Mouse (Mus musculus): ENCODE measurements around the gene Rsrp1. TPM values are rescaled to one million over a fixed set of nuclear protein-coding genes. Genes with fewer than 3 reads are reported as not detected.
"Not testable (repeated sequence)": the region's sequence is repeated elsewhere in the genome, so short reads cannot be mapped to it uniquely, and the experiment has no call there.

Gene Rsrp1
- polyA plus RNA-seq, 1 experiment from 2014 or later = 386 TPM

DNA sequence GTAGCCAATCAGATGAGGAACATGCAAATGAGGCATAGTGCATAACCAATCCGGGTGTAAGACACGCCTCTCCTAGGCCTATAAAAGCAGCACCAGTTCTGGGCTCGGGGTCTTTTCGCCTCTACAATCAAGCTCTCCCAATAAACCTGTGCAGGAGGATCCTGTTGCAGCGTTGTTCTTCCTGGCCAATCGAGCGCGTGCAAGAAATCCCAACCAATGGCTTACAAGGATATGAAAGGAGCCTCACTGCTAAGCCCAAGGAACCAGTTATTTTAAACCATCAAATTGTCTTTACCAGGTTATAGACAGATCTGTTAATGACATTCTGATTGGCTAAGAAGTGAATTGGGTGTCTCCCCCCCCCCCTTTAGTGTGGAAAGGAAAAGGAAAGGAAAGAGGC, 12.0 kb upstream of the Rsrp1 start:
- 94% methylated on average over 8 of the region's 8 CpGs for whole genome bisulfite sequencing
- not testable (repeated sequence) for H3K9ac ChIP-seq; H3K4me3 ChIP-seq; H3K27ac ChIP-seq (ENCODE audit: poor library complexity, severe bottlenecking); H3K4me2 ChIP-seq; ATAC-seq (ENCODE audit: insufficient number of reproducible peaks, low FRiP score); H3K9me3 ChIP-seq (replicated peaks); H3K27me3 ChIP-seq (replicated peaks)
- Histone ChIP-seq H3K36me3 (peaks cover 52% of the 10 kb centered on the region), H3K4me1 (replicated peaks) (peaks cover 17% of the 10 kb centered on the region)

GRCm38 (mm10) chr4:134913413-134913812, 10.0 kb upstream of the Rsrp1 start:
- 36% methylated on average over 3 of the region's 3 CpGs for WGBS
- no peak for ATAC-seq (ENCODE audit: insufficient number of reproducible peaks, low FRiP score)
- H3K9ac ChIP-seq = peak overlapping the region; percentile 35; the same call in 1 of the 2 replicates
- no peaks in the 10 kb centered on the region for H3K9me3 ChIP-seq (replicated peaks)
- peaks cover 20% of the 10 kb centered on the region for H3K4me1 ChIP-seq (replicated peaks)
- H3K27me3 ChIP-seq (replicated peaks) = no peaks in the 10 kb centered on the region
- H3K36me3 ChIP-seq = peaks cover 32% of the 10 kb centered on the region
- peak overlapping the region; percentile 91; the same call in 1 of the 2 replicates for H3K4me3 ChIP-seq
- no peak overlapping the region for H3K27ac ChIP-seq (ENCODE audit: poor library complexity, severe bottlenecking)
- peak overlapping the region; percentile 43 for H3K4me2 ChIP-seq

GRCm38 (mm10) chr4:134914122-134914863, 9.1 kb upstream of the Rsrp1 start:
- Histone ChIP-seq H3K9ac (peak overlapping the region; percentile 88), H3K27me3 (replicated peaks) (no peaks in the 10 kb centered on the region), H3K36me3 (peaks cover 23% of the 10 kb centered on the region), H3K4me2 (peak overlapping the region; percentile 84), H3K9me3 (replicated peaks) (no peaks in the 10 kb centered on the region), H3K4me1 (replicated peaks) (peaks cover 20% of the 10 kb centered on the region), H3K27ac (ENCODE audit: poor library complexity, severe bottlenecking) (peak overlapping the region; percentile 92), H3K4me3 (peak overlapping the region; percentile 91)
- WGBS = 2% methylated on average over 43 of the region's 43 CpGs
- ATAC-seq (ENCODE audit: insufficient number of reproducible peaks, low FRiP score) = peak; percentile 85

- 1% methylated on average over 25 of the region's 25 CpGs for WGBS
- peak within 1 kb of the TSS; percentile 84 for H3K4me2 ChIP-seq
- peak within 1 kb of the TSS; percentile 88 for H3K9ac ChIP-seq
- H3K4me3 ChIP-seq = peak within 1 kb of the TSS; percentile 91
- peak; percentile 97 for ATAC-seq (ENCODE audit: insufficient number of reproducible peaks, low FRiP score)
- H3K9me3 ChIP-seq (replicated peaks) = no peaks in the 10 kb centered on the region
- H3K27me3 ChIP-seq (replicated peaks) = no peaks in the 10 kb centered on the region
- peak within 1 kb of the TSS; percentile 92 for H3K27ac ChIP-seq (ENCODE audit: poor library complexity, severe bottlenecking)
- peaks cover 20% of the 10 kb centered on the region for H3K4me1 ChIP-seq (replicated peaks)
- peaks cover 20% of the 10 kb centered on the region for H3K36me3 ChIP-seq
Measured at GRCm38 (mm10) chr4:134914864-134915209, 8.6 kb upstream of the Rsrp1 start, which contains the start of gene Tmem50a. Gene Tmem50a (minus strand): TSS chr4:134915024.

DNA sequence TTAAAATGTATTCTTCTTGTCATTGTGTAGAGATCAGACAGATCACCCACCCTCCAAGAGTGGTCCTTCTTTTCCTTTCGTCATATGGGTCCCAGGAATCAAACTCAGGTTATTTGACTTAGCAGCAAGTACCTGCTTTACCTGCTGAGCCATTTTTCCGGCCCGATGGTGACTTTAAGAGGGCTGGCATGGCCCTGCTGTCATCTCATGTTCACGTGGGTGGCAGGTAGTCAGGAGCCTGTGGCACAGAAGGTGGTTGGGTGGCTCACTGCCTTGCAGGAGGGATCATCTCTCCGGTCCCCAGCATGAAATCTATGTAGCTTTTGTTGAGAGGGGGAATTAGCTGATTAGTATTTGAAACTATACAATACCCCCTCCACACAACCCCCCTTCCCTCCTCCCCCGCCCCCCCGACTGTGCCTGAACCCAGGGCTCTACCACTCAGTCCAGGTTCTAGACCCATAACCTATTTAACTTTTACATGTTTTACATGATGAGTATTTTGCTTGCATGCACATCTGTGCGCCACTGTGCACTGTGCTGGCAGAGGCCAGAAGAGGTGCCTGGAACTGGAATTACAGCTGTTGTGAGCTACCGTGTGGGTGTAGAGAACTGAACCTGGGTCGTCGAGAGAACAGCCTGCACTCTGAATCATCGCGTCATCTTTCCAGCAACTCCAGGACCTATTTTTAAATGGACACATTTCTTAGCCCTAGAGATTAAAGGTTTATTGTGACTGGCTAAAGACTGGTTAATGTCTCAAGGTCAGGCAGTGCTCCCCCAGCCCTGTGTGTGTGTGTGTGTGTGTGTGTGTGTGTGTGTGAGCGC, 8.0 kb upstream of the Rsrp1 start:
- peak; percentile 6; the same call in 1 of the 2 replicates for ATAC-seq (ENCODE audit: insufficient number of reproducible peaks, low FRiP score)
- peak overlapping the region; percentile 92; the same call in 1 of the 2 replicates for H3K27ac ChIP-seq (ENCODE audit: poor library complexity, severe bottlenecking)

DNA sequence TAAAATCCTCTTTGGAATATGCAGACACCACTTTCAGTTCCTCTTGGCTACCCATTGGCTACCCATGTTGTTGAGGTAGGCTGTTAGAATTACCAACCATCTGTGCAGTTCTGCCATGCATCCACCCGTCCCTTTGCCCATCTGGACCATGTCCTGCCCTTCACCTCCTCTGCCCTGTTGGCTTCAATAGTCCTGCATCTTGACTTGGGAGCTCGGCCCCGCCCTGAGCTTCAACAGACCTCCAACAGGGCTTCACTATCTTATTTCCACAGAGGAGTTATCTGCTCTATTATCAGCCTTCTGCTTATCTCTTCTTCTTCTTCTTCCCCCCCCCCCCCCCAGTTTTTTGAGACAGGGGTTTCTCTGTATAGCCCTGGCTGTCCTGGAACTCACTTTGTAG, 6.2 kb upstream of the Rsrp1 start:
- 62% methylated on average over 3 of the region's 3 CpGs for WGBS
- H3K36me3 ChIP-seq = peaks cover 8% of the 10 kb centered on the region
- no peak overlapping the region for H3K4me3 ChIP-seq
- H3K27me3 ChIP-seq (replicated peaks) = no peaks in the 10 kb centered on the region
- no peak overlapping the region for H3K27ac ChIP-seq (ENCODE audit: poor library complexity, severe bottlenecking)
- no peak overlapping the region for H3K4me2 ChIP-seq
- no peak for ATAC-seq (ENCODE audit: insufficient number of reproducible peaks, low FRiP score)
- H3K4me1 ChIP-seq (replicated peaks) = peaks cover 21% of the 10 kb centered on the region
- H3K9ac ChIP-seq = no peak overlapping the region
- no peaks in the 10 kb centered on the region for H3K9me3 ChIP-seq (replicated peaks)

More for the DNA sequence above, 8.0 kb upstream of the Rsrp1 start:
- Histone ChIP-seq H3K4me3 (peak overlapping the region; percentile 91), H3K9ac (peak overlapping the region; percentile 88), H3K9me3 (replicated peaks) (no peaks in the 10 kb centered on the region), H3K27me3 (replicated peaks) (no peaks in the 10 kb centered on the region), H3K36me3 (peaks cover 18% of the 10 kb centered on the region), H3K4me1 (replicated peaks) (peaks cover 20% of the 10 kb centered on the region), H3K4me2 (peak overlapping the region; percentile 84)
- WGBS = 54% methylated on average over 14 of the region's 14 CpGs

GRCm38 (mm10) chr4:134918381-134918780, 5.0 kb upstream of the Rsrp1 start:
- Histone ChIP-seq H3K9ac (no peak overlapping the region), H3K36me3 (0 out of 2 replicates have a peak, but pooled peaks cover under 1% of the 10 kb centered on the region)
- no peak for ATAC-seq (ENCODE audit: insufficient number of reproducible peaks, low FRiP score)

GRCm38 (mm10) chr4:134919733-134920540, 3.5 kb upstream of the Rsrp1 start:
- peaks cover 16% of the 10 kb centered on the region for H3K4me1 ChIP-seq (replicated peaks)
- no peak for ATAC-seq (ENCODE audit: insufficient number of reproducible peaks, low FRiP score)
- WGBS = 42% methylated on average over 12 of the region's 12 CpGs
- H3K27ac ChIP-seq (ENCODE audit: poor library complexity, severe bottlenecking) = no peak overlapping the region
- no peaks in the 10 kb centered on the region for H3K27me3 ChIP-seq (replicated peaks)
- no peak overlapping the region for H3K4me2 ChIP-seq
- no peak overlapping the region for H3K4me3 ChIP-seq
- H3K36me3 ChIP-seq = no peaks in the 10 kb centered on the region
- no peaks in the 10 kb centered on the region for H3K9me3 ChIP-seq (replicated peaks)
- no peak overlapping the region for H3K9ac ChIP-seq

More at GRCm38 (mm10) chr4:134918381-134918780, 5.0 kb upstream of the Rsrp1 start:
- Histone ChIP-seq H3K4me2 (no peak overlapping the region), H3K4me1 (replicated peaks) (peaks cover 22% of the 10 kb centered on the region), H3K4me3 (no peak overlapping the region), H3K9me3 (replicated peaks) (no peaks in the 10 kb centered on the region), H3K27me3 (replicated peaks) (no peaks in the 10 kb centered on the region), H3K27ac (ENCODE audit: poor library complexity, severe bottlenecking) (no peak overlapping the region)
- 60% methylated on average over 7 of the region's 7 CpGs for WGBS

DNA sequence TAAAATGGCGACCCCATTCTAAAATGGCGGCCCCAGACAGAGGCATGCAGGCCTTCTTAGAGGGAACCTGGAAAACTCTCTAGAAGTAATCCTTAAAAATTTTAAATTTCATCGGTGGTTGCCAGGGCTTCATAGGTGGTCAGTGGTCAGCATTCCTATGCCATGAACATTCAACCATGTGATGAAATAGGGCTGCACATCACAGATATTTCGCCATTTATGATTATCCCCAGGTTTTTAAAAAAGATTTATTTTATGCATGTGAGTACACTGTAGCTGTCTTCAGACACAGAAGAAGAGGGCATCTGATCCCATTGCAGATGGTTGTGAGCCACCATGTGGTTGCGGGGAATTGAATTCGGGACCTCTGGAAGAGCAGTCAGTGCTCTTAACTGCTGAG, 2.8 kb upstream of the Rsrp1 start:
- ATAC-seq (ENCODE audit: insufficient number of reproducible peaks, low FRiP score) = no peak

GRCm38 (mm10) chr4:134921703-134922102, 1.7 kb upstream of the Rsrp1 start:
- 96% methylated on average over 4 of the region's 4 CpGs for WGBS
- Histone ChIP-seq H3K4me2 (no peak overlapping the region), H3K27ac (ENCODE audit: poor library complexity, severe bottlenecking) (no peak overlapping the region), H3K36me3 (peaks cover 15% of the 10 kb centered on the region), H3K4me3 (no peak overlapping the region), H3K4me1 (replicated peaks) (peaks cover 21% of the 10 kb centered on the region), H3K9me3 (replicated peaks) (no peaks in the 10 kb centered on the region), H3K9ac (no peak overlapping the region), H3K27me3 (replicated peaks) (no peaks in the 10 kb centered on the region)
- no peak for ATAC-seq (ENCODE audit: insufficient number of reproducible peaks, low FRiP score)

More for the DNA sequence above, 2.8 kb upstream of the Rsrp1 start:
- Histone ChIP-seq H3K36me3 (peaks cover 6% of the 10 kb centered on the region), H3K9me3 (replicated peaks) (no peaks in the 10 kb centered on the region), H3K4me1 (replicated peaks) (peaks cover 14% of the 10 kb centered on the region), H3K4me3 (no peak overlapping the region), H3K27me3 (replicated peaks) (no peaks in the 10 kb centered on the region), H3K9ac (no peak overlapping the region), H3K4me2 (no peak overlapping the region), H3K27ac (ENCODE audit: poor library complexity, severe bottlenecking) (no peak overlapping the region)
- 93% methylated on average over 6 of the region's 6 CpGs for WGBS
